Mouse (Mus musculus) liver, adult 2 months (tissue): ENCODE measurements around the gene Jarid2. TPM values are rescaled to one million over a fixed set of nuclear protein-coding genes. Genes with fewer than 3 reads are reported as not detected.

ENCODE experiments used
- DNase-seq: peaks from one replicate; pipeline ENCODE4 v3.0.0-alpha.2; 2011; ENCODE audit warnings: low read depth, low spot score; ENCODE audit errors: extremely low read depth
- H3K27ac ChIP-seq: fragments of 200-500 bp; replicated peaks from 2 replicates; pipeline ENCODE4 v1.5.1; 2012; ENCODE audit warnings: low read depth, mild to moderate bottlenecking, control low read depth, inconsistent platforms, low read length; ENCODE audit not compliant: insufficient read depth
- H3K27me3 ChIP-seq: fragments of 200-500 bp; 2 replicates; pipeline ENCODE4 v1.6.1; 2012; ENCODE audit warnings: mild to moderate bottlenecking, moderate library complexity, low read length, inconsistent platforms; ENCODE audit not compliant: control insufficient read depth, insufficient read depth
- H3K36me3 ChIP-seq: fragments of 200-500 bp; 2 replicates; pipeline ENCODE4 v1.6.1; 2012; ENCODE audit warnings: low read length, inconsistent platforms; ENCODE audit not compliant: control insufficient read depth, insufficient read depth
- H3K4me1 ChIP-seq: fragments of 200-500 bp; 2 replicates; pipeline ENCODE4 v1.6.1; 2011; ENCODE audit warnings: low read length; ENCODE audit not compliant: control insufficient read depth, insufficient read depth
- H3K4me3 ChIP-seq: fragments of 200-500 bp; 2 replicates; pipeline ENCODE4 v1.5.1; 2011; ENCODE audit warnings: low read depth, mild to moderate bottlenecking, control low read depth, low read length, moderate library complexity; ENCODE audit not compliant: insufficient read depth
- H3K79me2 ChIP-seq: fragments of 200-500 bp; 2 replicates; pipeline ENCODE4 v1.6.1; 2012; ENCODE audit warnings: inconsistent platforms, mild to moderate bottlenecking, low read length, moderate library complexity; ENCODE audit not compliant: control insufficient read depth, insufficient read depth
- H3K9ac ChIP-seq: fragments of 200-500 bp; 2 replicates; pipeline ENCODE4 v1.6.1; 2012; ENCODE audit warnings: low read depth, mild to moderate bottlenecking, control low read depth, inconsistent platforms, low read length
- CTCF ChIP-seq: fragments of 200-500 bp; IDR thresholded peaks from 2 replicates; pipeline ENCODE4 v1.5.1; 2011; ENCODE audit warnings: low read depth, low read length, control low read depth
- POLR2A ChIP-seq: fragments of 200-500 bp; IDR thresholded peaks from 2 replicates; pipeline ENCODE4 v1.6.1; 2011; ENCODE audit warnings: low read length, control low read depth; ENCODE audit not compliant: insufficient read depth; ENCODE audit errors: extremely low read depth
- WGBS: fragments of 180-500 bp; shearing (Covaris S2); methylation state at CpG from one replicate; pipeline ENCODE4 v1.1.7; 2018; 5-methylcytosine and 5-hydroxymethylcytosine counted together
- polyA plus RNA-seq: library from polyadenylated mRNA; depleted of rRNA; stranded (reverse); fragments of >200 nt; gene quantifications from 2 replicates; pipeline ENCODE4 v1.2.3, GENCODE M21; 2012
- total RNA-seq: library from RNA; depleted of rRNA; stranded (reverse); fragments of >200 nt; gene quantifications from 2 replicates; pipeline ENCODE4 v1.2.3, GENCODE M21; 2014

Jarid2 gene
- total and polyA plus RNA-seq, 2 experiments, result 2.9 to 5.7 TPM

GRCm38 (mm10) chr13:44915382-44915781 lies 186.1 kb downstream of the Jarid2 start:
- Histone ChIP-seq H3K4me3 (no peak overlapping the region), H3K36me3 (peaks cover 49% of the 10 kb centered on the region), H3K27me3 (no peaks in the 10 kb centered on the region), H3K4me1 (no peaks in the 10 kb centered on the region), H3K79me2 (no peaks in the 10 kb centered on the region), H3K9ac (no peak overlapping the region), H3K27ac (no peak overlapping the region)
- TF ChIP-seq POLR2A, result no peak
- DNase-seq, result no peak
- WGBS, result 85% methylated on average over 5 of the region's 5 CpGs

- 62% methylated on average over 4 of the region's 4 CpGs for WGBS
- TF ChIP-seq CTCF (peak; percentile 27; the same call in 1 of the 2 replicates), POLR2A (no peak)
- Histone ChIP-seq H3K27ac (no peak overlapping the region), H3K4me3 (no peak overlapping the region), H3K79me2 (no peaks in the 10 kb centered on the region), H3K36me3 (peaks cover 52% of the 10 kb centered on the region), H3K27me3 (no peaks in the 10 kb centered on the region), H3K4me1 (no peaks in the 10 kb centered on the region), H3K9ac (no peak overlapping the region)
- DNase-seq, result no peak
Observed at GRCm38 (mm10) chr13:44915945-44916344, 186.7 kb downstream of the Jarid2 start.

GRCm38 (mm10) chr13:44917202-44917601 lies 187.9 kb downstream of the Jarid2 start:
- 92% methylated on average over 4 of the region's 4 CpGs for WGBS
- Histone ChIP-seq H3K79me2 (no peaks in the 10 kb centered on the region), H3K36me3 (peaks cover 58% of the 10 kb centered on the region), H3K9ac (no peak overlapping the region), H3K27ac (no peak overlapping the region), H3K27me3 (no peaks in the 10 kb centered on the region), H3K4me3 (no peak overlapping the region), H3K4me1 (no peaks in the 10 kb centered on the region)
- no peak for TF ChIP-seq CTCF
- TF ChIP-seq POLR2A, result no peak
- no peak for DNase-seq

GRCm38 (mm10) chr13:44918269-44918668 lies 189.0 kb downstream of the Jarid2 start:
- 97% methylated on average over 2 of the region's 2 CpGs for WGBS
- Histone ChIP-seq H3K9ac (no peak overlapping the region), H3K4me1 (no peaks in the 10 kb centered on the region), H3K79me2 (no peaks in the 10 kb centered on the region), H3K27ac (no peak overlapping the region), H3K4me3 (no peak overlapping the region), H3K36me3 (peaks cover 63% of the 10 kb centered on the region), H3K27me3 (no peaks in the 10 kb centered on the region)
- DNase-seq, result no peak
- TF ChIP-seq CTCF (no peak), POLR2A (no peak)

- Histone ChIP-seq H3K4me1 (peaks cover 3% of the 10 kb centered on the region; the same call in 1 of the 2 replicates), H3K27ac (no peak overlapping the region), H3K79me2 (no peaks in the 10 kb centered on the region), H3K4me3 (no peak overlapping the region), H3K9ac (no peak overlapping the region), H3K36me3 (peaks cover 48% of the 10 kb centered on the region), H3K27me3 (no peaks in the 10 kb centered on the region)
- DNase-seq, result peak; percentile 63
- TF ChIP-seq CTCF (no peak), POLR2A (no peak)
- WGBS, result 59% methylated on average over 10 of the region's 10 CpGs
Observed at GRCm38 (mm10) chr13:44921095-44921494, 191.8 kb downstream of the Jarid2 start.

GRCm38 (mm10) chr13:44921721-44922120 lies 192.4 kb downstream of the Jarid2 start:
- Histone ChIP-seq H3K4me3 (no peak overlapping the region), H3K27ac (no peak overlapping the region), H3K79me2 (no peaks in the 10 kb centered on the region), H3K36me3 (peaks cover 47% of the 10 kb centered on the region), H3K27me3 (no peaks in the 10 kb centered on the region), H3K4me1 (peaks cover 3% of the 10 kb centered on the region; the same call in 1 of the 2 replicates), H3K9ac (no peak overlapping the region)
- 97% methylated on average over 5 of the region's 5 CpGs for WGBS
- TF ChIP-seq CTCF (no peak), POLR2A (no peak)
- DNase-seq, result no peak
